Mouse (Mus musculus) heart, postnatal 0 days (tissue): ENCODE measurements around the gene Tfap2c. TPM values are rescaled to one million over a fixed set of nuclear protein-coding genes. Genes with fewer than 3 reads are reported as not detected.
A peak's percentile ranks its signal among the peaks of the same experiment; 100 is the strongest.

Experiments used
- ATAC-seq: fragments of 200-750 bp; cut with Nextera tagmentation; 2 replicates; pipeline ENCODE4 v1.8.0; 2017; ENCODE audit warnings: low read depth, moderate number of reproducible peaks, moderate library complexity; ENCODE audit not compliant: insufficient read depth
- DNase-seq: peaks from one replicate; pipeline ENCODE4 v3.0.0-alpha.2; 2016; ENCODE audit warnings: low spot score
- H3K27ac ChIP-seq: fragments of 300-500 bp; sonication (generic); 2 replicates; pipeline ENCODE4 v1.5.1; 2014; ENCODE audit warnings: low read depth, mild to moderate bottlenecking
- H3K27me3 ChIP-seq: fragments of 300-500 bp; sonication (generic); 2 replicates; pipeline ENCODE4 v1.6.1; 2014; ENCODE audit warnings: low read length, mixed read lengths; ENCODE audit not compliant: control insufficient read depth, insufficient read depth
- H3K36me3 ChIP-seq: fragments of 300-500 bp; sonication (generic); replicated peaks from 2 replicates; pipeline ENCODE4 v1.6.1; 2014; ENCODE audit warnings: low read length, mixed read lengths; ENCODE audit not compliant: control insufficient read depth, insufficient read depth
- H3K4me1 ChIP-seq: fragments of 300-500 bp; sonication (generic); 2 replicates; pipeline ENCODE4 v1.6.1; 2014; ENCODE audit warnings: antibody characterized with exemption; ENCODE audit not compliant: control insufficient read depth, insufficient read depth
- H3K4me2 ChIP-seq: fragments of 300-500 bp; sonication (generic); 2 replicates; pipeline ENCODE4 v1.6.1; 2014; ENCODE audit warnings: low read depth, mild to moderate bottlenecking, low read length, moderate library complexity
- H3K4me3 ChIP-seq: fragments of 300-500 bp; sonication (generic); 2 replicates; pipeline ENCODE4 v1.5.1; 2014; ENCODE audit warnings: low read depth, low read length
- H3K9ac ChIP-seq: fragments of 300-500 bp; sonication (generic); replicated peaks from 2 replicates; pipeline ENCODE4 v1.6.1; 2014; ENCODE audit warnings: low read depth, low read length, mixed read lengths
- H3K9me3 ChIP-seq: fragments of 300-500 bp; sonication (generic); replicated peaks from 2 replicates; pipeline ENCODE4 v1.6.1; 2016; ENCODE audit warnings: low read length; ENCODE audit not compliant: control insufficient read depth
- CTCF ChIP-seq: IDR thresholded peaks from 2 replicates; pipeline ENCODE4 v1.5.1; 2016; ENCODE audit warnings: antibody characterized with exemption, control low read depth, low read depth
- EP300 ChIP-seq: IDR thresholded peaks from 2 replicates; pipeline ENCODE4 v1.6.1; 2016; ENCODE audit warnings: antibody characterized with exemption, low read depth
- WGBS: fragments of 180-500 bp; shearing (Covaris S2); extraction: QIAGEN DNeasy Blood & Tissue Kit; methylation state at CpG from one replicate; pipeline ENCODE4 v1.1.7; 2014; 5-methylcytosine and 5-hydroxymethylcytosine counted together
- polyA plus RNA-seq: library from polyadenylated mRNA; unstranded; fragments of >200 nt; fragmentation: Nextera tagmentation; extraction: Ambion mirVana; gene quantifications from 2 replicates; pipeline ENCODE4 v1.2.1, GENCODE M21; 2015
- total RNA-seq: library from RNA; depleted of rRNA; stranded (reverse); fragments of >200 nt; gene quantifications from 2 replicates; pipeline ENCODE4 v1.2.3, GENCODE M21; 2014; ENCODE audit warnings: low replicate concordance

Tfap2c gene
- total and polyA plus RNA-seq, 2 experiments from 2014 or later = not detected

DNA sequence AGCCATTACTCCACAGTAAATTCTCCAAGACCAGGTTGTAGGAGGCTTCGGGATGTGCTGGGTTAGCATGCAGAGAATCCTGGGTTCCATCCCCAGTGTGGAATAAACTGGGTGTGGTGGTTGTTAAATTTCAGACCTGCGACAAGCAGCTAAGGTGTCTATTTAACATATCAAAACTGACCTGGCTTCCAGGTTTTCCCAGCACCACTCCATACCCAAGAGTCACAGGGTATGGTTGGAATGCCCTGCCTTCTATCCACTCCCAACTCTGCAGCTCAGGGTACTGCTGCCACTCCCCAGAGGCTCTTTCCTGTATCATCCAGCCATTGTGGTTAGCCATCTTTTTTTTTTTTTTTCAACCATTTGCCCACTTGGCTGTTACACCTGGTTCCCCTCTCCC lies 19.1 kb downstream of the Tfap2c start:
- no peak overlapping the region for H3K27ac ChIP-seq
- H3K4me3 ChIP-seq = no peak overlapping the region
- no peak for ATAC-seq
- 0 out of 2 replicates have a peak, but pooled peaks cover 4% of the 10 kb centered on the region for H3K27me3 ChIP-seq
- no peak overlapping the region for H3K4me2 ChIP-seq
- no peaks in the 10 kb centered on the region for H3K9me3 ChIP-seq
- H3K36me3 ChIP-seq = no peaks in the 10 kb centered on the region
- H3K9ac ChIP-seq = no peak overlapping the region
- DNase-seq = no peak
- no peak for TF ChIP-seq EP300
- TF ChIP-seq CTCF = no peak
- WGBS = 63% methylated on average over 2 of the region's 2 CpGs
- H3K4me1 ChIP-seq = no peaks in the 10 kb centered on the region

- Histone ChIP-seq H3K4me2 (no peak overlapping the region), H3K27ac (no peak overlapping the region), H3K9ac (no peak overlapping the region), H3K4me1 (peaks cover 6% of the 10 kb centered on the region), H3K9me3 (no peaks in the 10 kb centered on the region), H3K36me3 (no peaks in the 10 kb centered on the region), H3K4me3 (no peak overlapping the region), H3K27me3 (0 out of 2 replicates have a peak, but pooled peaks cover 3% of the 10 kb centered on the region)
- TF ChIP-seq EP300 = no peak
- no peak for TF ChIP-seq CTCF
- WGBS = 65% methylated on average over 2 of the region's 2 CpGs
- no peak for DNase-seq
- ATAC-seq = no peak
Observed at GRCm38 (mm10) chr2:172577196-172577766, 27.9 kb downstream of the Tfap2c start.

DNA sequence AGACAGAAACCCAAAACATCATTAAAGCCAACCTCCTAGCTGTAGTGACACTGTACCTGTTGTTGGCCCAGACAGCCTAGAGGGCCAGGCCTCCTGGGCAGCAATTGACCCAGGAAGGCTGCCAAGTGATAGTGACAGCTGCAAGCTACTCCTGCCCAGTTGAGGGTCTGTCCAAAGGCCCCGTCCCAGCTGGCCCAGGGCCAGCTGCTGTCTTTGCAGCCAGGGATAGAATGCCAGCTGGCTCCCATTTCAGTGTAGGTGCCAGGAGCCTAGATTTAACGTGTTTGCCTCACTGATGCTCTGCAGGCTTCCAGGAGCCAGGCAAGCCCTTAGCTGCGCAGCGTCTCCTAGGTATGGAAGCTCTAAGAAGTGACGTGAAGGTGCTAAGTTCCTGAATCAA lies 29.8 kb downstream of the Tfap2c start:
- peak; percentile 21 for DNase-seq
- ATAC-seq = peak; percentile 71

DNA sequence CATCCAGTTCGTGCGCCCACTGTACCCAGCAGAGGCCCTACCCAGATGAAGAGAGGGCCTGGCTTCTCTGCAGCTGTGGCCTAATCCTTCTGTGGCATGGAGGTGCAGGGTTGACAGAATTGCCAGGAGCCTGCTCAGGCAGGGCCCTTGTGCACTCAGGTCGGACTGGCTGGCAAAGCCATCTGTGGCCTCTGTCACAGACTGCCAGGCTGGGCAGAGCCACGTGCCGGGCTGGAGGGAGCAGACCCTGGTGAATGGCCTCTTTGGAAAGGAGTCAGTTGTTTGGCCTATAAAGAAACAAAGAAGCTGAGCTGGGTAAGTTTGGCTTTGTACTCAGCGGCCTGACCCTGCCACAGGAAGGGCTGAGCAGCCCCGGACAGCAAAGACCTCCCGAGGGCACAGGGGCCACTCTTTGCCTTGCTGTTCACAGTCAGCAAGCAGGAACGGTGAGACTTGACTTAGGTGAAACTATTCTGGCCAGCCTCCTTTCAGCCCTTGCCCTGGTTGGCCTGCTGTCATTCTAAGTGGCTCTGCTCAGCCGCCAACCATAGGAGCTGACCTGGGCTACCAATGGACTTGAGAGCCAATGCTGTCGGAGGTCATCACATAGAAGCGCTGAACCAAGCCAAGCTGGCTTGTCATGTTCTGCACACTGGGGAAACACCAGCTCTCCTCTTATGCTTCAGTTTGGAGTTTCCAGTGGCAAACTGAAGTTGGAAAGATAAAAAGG lies 31.3 kb downstream of the Tfap2c start:
- TF ChIP-seq EP300 = no peak
- H3K27me3 ChIP-seq = no peaks in the 10 kb centered on the region
- DNase-seq (no peak), ATAC-seq (no peak)
- H3K4me2 ChIP-seq = no peak overlapping the region
- no peaks in the 10 kb centered on the region for H3K36me3 ChIP-seq
- no peak overlapping the region for H3K9ac ChIP-seq
- no peak overlapping the region for H3K27ac ChIP-seq
- peaks cover 6% of the 10 kb centered on the region for H3K4me1 ChIP-seq
- H3K9me3 ChIP-seq = no peaks in the 10 kb centered on the region
- H3K4me3 ChIP-seq = no peak overlapping the region
- 82% methylated on average over 12 of the region's 12 CpGs for WGBS

More for the DNA sequence above, 29.8 kb downstream of the Tfap2c start:
- H3K4me3 ChIP-seq = no peak overlapping the region
- H3K4me2 ChIP-seq = no peak overlapping the region
- H3K36me3 ChIP-seq = no peaks in the 10 kb centered on the region
- TF ChIP-seq CTCF = no peak
- TF ChIP-seq EP300 = no peak
- H3K27me3 ChIP-seq = no peaks in the 10 kb centered on the region
- WGBS = 28% methylated on average over 5 of the region's 5 CpGs
- no peak overlapping the region for H3K27ac ChIP-seq
- no peak overlapping the region for H3K9ac ChIP-seq
- peaks cover 6% of the 10 kb centered on the region for H3K4me1 ChIP-seq
- no peaks in the 10 kb centered on the region for H3K9me3 ChIP-seq

DNA sequence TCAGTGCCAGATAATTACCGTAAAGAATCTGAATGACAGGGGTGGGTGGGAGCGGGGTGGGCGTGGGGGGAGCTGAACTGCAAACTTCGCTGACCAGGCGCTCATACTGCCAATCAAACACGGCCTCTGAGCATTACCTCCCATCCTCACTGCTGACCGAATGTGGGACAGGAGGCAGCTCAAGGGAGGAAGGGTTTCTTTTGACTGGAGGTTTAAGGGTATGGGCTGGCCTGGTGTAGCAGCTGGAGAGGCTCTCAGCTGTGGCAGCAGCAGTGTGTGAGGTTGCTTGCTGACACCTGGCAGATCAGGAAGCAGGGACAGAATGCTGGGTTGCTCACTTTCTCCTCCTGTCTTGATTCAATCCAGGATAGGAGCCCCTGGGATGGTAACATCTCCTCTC lies 33.9 kb downstream of the Tfap2c start:
- no peak for ATAC-seq
- Histone ChIP-seq H3K4me1 (peaks cover 6% of the 10 kb centered on the region), H3K27ac (no peak overlapping the region), H3K27me3 (no peaks in the 10 kb centered on the region), H3K4me2 (no peak overlapping the region), H3K36me3 (no peaks in the 10 kb centered on the region), H3K4me3 (no peak overlapping the region), H3K9ac (no peak overlapping the region), H3K9me3 (no peaks in the 10 kb centered on the region)
- no peak for DNase-seq
- TF ChIP-seq EP300 = no peak
- no peak for TF ChIP-seq CTCF
- WGBS = 38% methylated on average over 7 of the region's 7 CpGs
